8 mouse cellular contexts compared by ENCODE assay signal in genomic region chr8:111366610-111367234, GRCm38 (mm10). TPM values are rescaled to one million over a fixed set of nuclear protein-coding genes. Genes with fewer than 3 reads are reported as not detected.
A peak's percentile ranks its signal among the peaks of the same experiment; 100 is the strongest.
DNase-seq lines count a peak whose midpoint lies in the region; ATAC-seq and TF ChIP-seq lines count a peak whose summit lies in the region.

No protein-coding gene starts in this region.

- no peak for TF ChIP-seq POLR2A in lung, adult 2 months (IDR thresholded peaks at IDR 0.05; ENCODE audit: borderline replicate concordance, extremely low read depth, low read depth, low read length)

- peak overlapping the region in 1 of 2 experiments; percentile 14; a peak in 1 of 4 replicates for H3K4me3 ChIP-seq in heart, embryonic 14.5 days (ENCODE audit: control insufficient read depth in 1 of 2, insufficient read depth in 1 of 2, low read depth in 1 of 2, low read length in 2 of 2)
- H3K4me3 ChIP-seq in lung, adult 2 months (replicated peaks; ENCODE audit: extremely low read depth, low read depth, low read length) = no peak overlapping the region
- H3K4me3 ChIP-seq in forebrain, embryonic 10.5 days = no peak overlapping the region

- no peak overlapping the region for H3K27ac ChIP-seq in heart, embryonic 14.5 days (replicated peaks in 1 of 2; ENCODE audit: control insufficient read depth in 1 of 2, insufficient read depth in 1 of 2, low read depth in 2 of 2, low read length in 2 of 2)
- H3K27ac ChIP-seq in forebrain, embryonic 10.5 days = no peak overlapping the region

- ATAC-seq in heart, embryonic 14.5 days (ENCODE audit: insufficient number of reproducible peaks, insufficient read depth, low FRiP score, low read depth) = no peak

- no peak for TF ChIP-seq CTCF in lung, adult 2 months (IDR thresholded peaks at IDR 0.05; ENCODE audit: insufficient read depth, low read length)

- peaks cover 0 to 3% of the 10 kb centered on the region in 2 experiments; a peak in 1 of 4 replicates for H3K4me1 ChIP-seq in heart, embryonic 14.5 days (ENCODE audit: control insufficient read depth in 2 of 2, insufficient read depth in 2 of 2, low read length in 2 of 2)
- no peaks in the 10 kb centered on the region for H3K4me1 ChIP-seq in lung, adult 2 months (ENCODE audit: control insufficient read depth, insufficient read depth, low read length)
- 0 out of 2 replicates have a peak, but pooled peaks cover 5% of the 10 kb centered on the region for H3K4me1 ChIP-seq in forebrain, embryonic 10.5 days

- DNase-seq in gastrocnemius, postnatal 25 days = peak; percentile 14
- no peak for DNase-seq in gastrocnemius, postnatal 10 days
- DNase-seq in R1 (ENCODE audit: low read depth, low spot score) = peak; percentile 45
- DNase-seq in lung, adult 2 months = peak; percentile 9
- no peak for DNase-seq in right cerebral cortex, postnatal 36 days (ENCODE audit: low spot score in 2 of 2)
- no peak for DNase-seq in forebrain, embryonic 10.5 days (ENCODE audit: extremely low spot score, low spot score)
- no peak for DNase-seq in layer of hippocampus, postnatal 36 days

- WGBS in heart, embryonic 14.5 days = 31% methylated on average over 14 of the region's 14 CpGs
- WGBS in lung, adult 2 months = 24% methylated on average over 14 of the region's 14 CpGs
- WGBS in forebrain, embryonic 10.5 days = 50% methylated on average over 14 of the region's 14 CpGs

- peaks cover 4% of the 10 kb centered on the region; the same call in 1 of the 2 replicates for H3K27me3 ChIP-seq in heart, embryonic 14.5 days (ENCODE audit: control insufficient read depth, insufficient read depth, low read length)
- H3K27me3 ChIP-seq in forebrain, embryonic 10.5 days (ENCODE audit: poor library complexity, severe bottlenecking) = no peaks in the 10 kb centered on the region; the same call in 1 of the 2 replicates

- H3K36me3 ChIP-seq in heart, embryonic 14.5 days (ENCODE audit: control insufficient read depth, insufficient read depth, low read length) = no peaks in the 10 kb centered on the region
- H3K36me3 ChIP-seq in forebrain, embryonic 10.5 days (replicated peaks) = no peaks in the 10 kb centered on the region

- peak overlapping the region; percentile 51 for H3K9ac ChIP-seq in heart, embryonic 14.5 days (ENCODE audit: low read length)

- no peaks in the 10 kb centered on the region for H3K9me3 ChIP-seq in heart, embryonic 14.5 days (ENCODE audit: control insufficient read depth, low read length)
- H3K9me3 ChIP-seq in forebrain, embryonic 10.5 days = no peaks in the 10 kb centered on the region

- H3K4me2 ChIP-seq in heart, embryonic 14.5 days (ENCODE audit: low read length) = peak overlapping the region; percentile 57

RNA-seq across cellular contexts. Expression of gene Fa2h, which starts 26.9 kb away (rescaled TPM):
- total RNA-seq in gastrocnemius, postnatal 25 days (2021) = 1 to 10 TPM; 1.4 to 1.8 TPM
- total RNA-seq in gastrocnemius, postnatal 10 days (2021) = 1 to 10 TPM; 4.6 to 6.1 TPM
- polyA plus RNA-seq in heart, embryonic 14.5 days (2014; fragmentation: Nextera tagmentation; extraction: Ambion mirVana) = not detected in 2 replicates
- polyA plus RNA-seq in lung, adult 2 months (2012; rRNA removed) = 0.80 and 1.3 TPM in 2 replicates
- not detected in 2 replicates for polyA plus RNA-seq in forebrain, embryonic 10.5 days (2016; fragmentation: Nextera tagmentation; extraction: Ambion mirVana)
- 10 to 100 TPM; 35.2 to 35.9 TPM for total RNA-seq in layer of hippocampus, postnatal 36 days (2021)

RNA-seq across cellular contexts. Expression of gene Mlkl, which starts 28.7 kb away (rescaled TPM):
- total RNA-seq in gastrocnemius, postnatal 25 days (2021) = 1 to 10 TPM in 1 of 2 experiments, under 1 TPM in 1; 0.97 to 1.2 TPM
- 1 to 10 TPM; 1.1 to 2.6 TPM for total RNA-seq in gastrocnemius, postnatal 10 days (2021)
- 2.5 and 2.9 TPM in 2 replicates for polyA plus RNA-seq in heart, embryonic 14.5 days (2014; fragmentation: Nextera tagmentation; extraction: Ambion mirVana)
- polyA plus RNA-seq in lung, adult 2 months (2012; rRNA removed) = 1.7 and 2.5 TPM in 2 replicates
- 0.26 and 0.42 TPM in 2 replicates for polyA plus RNA-seq in forebrain, embryonic 10.5 days (2016; fragmentation: Nextera tagmentation; extraction: Ambion mirVana)
- 1 to 10 TPM in 1 of 2 experiments, under 1 TPM in 1; 0.20 to 1.0 TPM for total RNA-seq in layer of hippocampus, postnatal 36 days (2021)

Comparison
In these comparisons a context has a peak if more than half of its experiments do, and no peak if none do; other contexts are left out.
1. DNase-seq: peak in gastrocnemius, postnatal 25 days (single experiment), R1 (single experiment) and lung, adult 2 months (single experiment); none in gastrocnemius, postnatal 10 days (single experiment), right cerebral cortex, postnatal 36 days (0 of 2), forebrain, embryonic 10.5 days (single experiment) and layer of hippocampus, postnatal 36 days (0 of 2).
2. RNA of gene Fa2h, which starts 26.9 kb away (total RNA-seq): 35.2 to 35.9 TPM in layer of hippocampus, postnatal 36 days; 4.6 to 6.1 TPM in gastrocnemius, postnatal 10 days and 1.4 to 1.8 TPM in gastrocnemius, postnatal 25 days; every median in the first group is over 4 times any median in the second.